7 mouse cellular contexts compared by ENCODE assay signal in genomic region chr6:47404419-47405382, GRCm38 (mm10). TPM values are rescaled to one million over a fixed set of nuclear protein-coding genes. Genes with fewer than 3 reads are reported as not detected.
DNase-seq lines count a peak whose midpoint lies in the region; ATAC-seq and TF ChIP-seq lines count a peak whose summit lies in the region.

No protein-coding gene starts in this region.

- H3K9me3 ChIP-seq in kidney, embryonic 15.5 days (replicated peaks): no peaks in the 10 kb centered on the region
- no peaks in the 10 kb centered on the region for H3K9me3 ChIP-seq in embryonic facial prominence, embryonic 15.5 days (replicated peaks)
- H3K9me3 ChIP-seq in liver, embryonic 11.5 days (ENCODE audit: control insufficient read depth, low read length): no peaks in the 10 kb centered on the region

- no peak overlapping the region for H3K4me3 ChIP-seq in kidney, adult 2 months (ENCODE audit: insufficient read depth, low read depth, low read length)
- no peak overlapping the region for H3K4me3 ChIP-seq in kidney, embryonic 15.5 days (replicated peaks)
- H3K4me3 ChIP-seq in embryonic facial prominence, embryonic 15.5 days (replicated peaks): 0 out of 2 replicates have a peak overlapping the region, but pooled peaks have one; percentile 12
- no peak overlapping the region for H3K4me3 ChIP-seq in liver, embryonic 11.5 days (ENCODE audit: low read depth, low read length)

- WGBS in kidney, adult 2 months: 58% methylated on average over 11 of the region's 11 CpGs
- WGBS in kidney, embryonic 15.5 days: 82% methylated on average over 11 of the region's 11 CpGs
- WGBS in embryonic facial prominence, embryonic 15.5 days: 50% methylated on average over 11 of the region's 11 CpGs
- WGBS in liver, embryonic 11.5 days: 86% methylated on average over 11 of the region's 11 CpGs

- no peak for ATAC-seq in kidney, embryonic 15.5 days (replicated peaks; ENCODE audit: low FRiP score)
- peak; percentile 79 for ATAC-seq in embryonic facial prominence, embryonic 15.5 days (ENCODE audit: insufficient number of reproducible peaks, low FRiP score, low TSS enrichment, low read depth)
- no peak for ATAC-seq in liver, embryonic 11.5 days (replicated peaks; ENCODE audit: low FRiP score)

- H3K27ac ChIP-seq in kidney, adult 2 months (ENCODE audit: insufficient read depth, low read depth, low read length): no peak overlapping the region
- H3K27ac ChIP-seq in kidney, embryonic 15.5 days: no peak overlapping the region
- peak overlapping the region; percentile 87 for H3K27ac ChIP-seq in embryonic facial prominence, embryonic 15.5 days (replicated peaks)
- no peak overlapping the region for H3K27ac ChIP-seq in liver, embryonic 11.5 days (ENCODE audit: low read depth, low read length)

- no peaks in the 10 kb centered on the region for H3K27me3 ChIP-seq in kidney, adult 2 months (replicated peaks; ENCODE audit: control insufficient read depth, insufficient read depth, low read length)
- H3K27me3 ChIP-seq in kidney, embryonic 15.5 days: no peaks in the 10 kb centered on the region
- no peaks in the 10 kb centered on the region for H3K27me3 ChIP-seq in embryonic facial prominence, embryonic 15.5 days
- H3K27me3 ChIP-seq in liver, embryonic 11.5 days (replicated peaks; ENCODE audit: control insufficient read depth, insufficient read depth, low read length): no peaks in the 10 kb centered on the region

- H3K4me2 ChIP-seq in kidney, embryonic 15.5 days: no peak overlapping the region
- H3K4me2 ChIP-seq in embryonic facial prominence, embryonic 15.5 days (replicated peaks): peak overlapping the region; percentile 33; the same call in 1 of the 2 replicates
- H3K4me2 ChIP-seq in liver, embryonic 11.5 days: no peak overlapping the region

- DNase-seq in kidney, adult 2 months: peak; percentile 71
- DNase-seq in adipocyte (ENCODE audit: low spot score): peak; percentile 94
- peak; percentile 21 to 71 for DNase-seq in layer of hippocampus, postnatal 14 days (ENCODE audit: low spot score in 2 of 2)
- no peak for DNase-seq in liver, embryonic 11.5 days (ENCODE audit: low spot score)
- DNase-seq in ovary, postnatal 10 days (ENCODE audit: low spot score): no peak

- no peak for TF ChIP-seq CTCF in kidney, adult 2 months (conservative IDR thresholded peaks at IDR 0.05; ENCODE audit: insufficient read depth, insufficient read length, low read depth, low read length)

- no peaks in the 10 kb centered on the region for H3K36me3 ChIP-seq in kidney, adult 2 months (ENCODE audit: control insufficient read depth, insufficient read depth, low read length)
- no peaks in the 10 kb centered on the region for H3K36me3 ChIP-seq in kidney, embryonic 15.5 days
- H3K36me3 ChIP-seq in embryonic facial prominence, embryonic 15.5 days: no peaks in the 10 kb centered on the region
- H3K36me3 ChIP-seq in liver, embryonic 11.5 days (ENCODE audit: control insufficient read depth, insufficient read depth, low read length): no peaks in the 10 kb centered on the region

- no peak overlapping the region for H3K9ac ChIP-seq in kidney, embryonic 15.5 days
- no peak overlapping the region for H3K9ac ChIP-seq in embryonic facial prominence, embryonic 15.5 days
- no peak overlapping the region for H3K9ac ChIP-seq in liver, embryonic 11.5 days (ENCODE audit: low read depth, low read length)

- H3K4me1 ChIP-seq in kidney, adult 2 months (ENCODE audit: control insufficient read depth, insufficient read depth, low read length): no peaks in the 10 kb centered on the region; the same call in 1 of the 2 replicates
- H3K4me1 ChIP-seq in kidney, embryonic 15.5 days: no peaks in the 10 kb centered on the region
- peaks cover 17% of the 10 kb centered on the region for H3K4me1 ChIP-seq in embryonic facial prominence, embryonic 15.5 days
- no peaks in the 10 kb centered on the region for H3K4me1 ChIP-seq in liver, embryonic 11.5 days (replicated peaks; ENCODE audit: control insufficient read depth, insufficient read depth, low read length)

- no peak for TF ChIP-seq POLR2A in kidney, adult 2 months (IDR thresholded peaks at IDR 0.05; ENCODE audit: low read depth, low read length)

RNA-seq across cellular contexts. Expression of gene Cul1, which starts 48.5 kb away (rescaled TPM):
- polyA plus RNA-seq in kidney, adult 2 months (2012; rRNA removed): 23.2 and 28.5 TPM in 2 replicates
- 140 and 143 TPM in 2 replicates for polyA plus RNA-seq in kidney, embryonic 15.5 days (2015; fragmentation: Nextera tagmentation; extraction: Ambion mirVana)
- polyA plus RNA-seq in embryonic facial prominence, embryonic 15.5 days (2015; fragmentation: Nextera tagmentation; extraction: Ambion mirVana): 124 and 125 TPM in 2 replicates
- 100 to 1,000 TPM; 107 to 118 TPM for total RNA-seq in layer of hippocampus, postnatal 14 days (2021)
- 139 and 141 TPM in 2 replicates for polyA plus RNA-seq in liver, embryonic 11.5 days (2014; fragmentation: Nextera tagmentation; extraction: Ambion mirVana)

Comparison
In these comparisons a context has a peak if more than half of its experiments do, and no peak if none do; other contexts are left out.
1. DNase-seq: peak in kidney, adult 2 months (single experiment), adipocyte (single experiment) and layer of hippocampus, postnatal 14 days (2 of 2); none in liver, embryonic 11.5 days (single experiment) and ovary, postnatal 10 days (single experiment).